Mouse (Mus musculus) liver, postnatal 0 days (tissue): ENCODE measurements around the gene Ttc34.

Experiments
- CTCF ChIP-seq: sonication (generic); IDR thresholded peaks from 2 replicates; pipeline ENCODE4 v1.5.1; 2016; ENCODE audit warnings: antibody characterized with exemption, low read depth
- EP300 ChIP-seq: IDR thresholded peaks from 2 replicates; pipeline ENCODE4 v1.6.1; 2016; ENCODE audit warnings: antibody characterized with exemption, low read depth, mild to moderate bottlenecking

- TF ChIP-seq CTCF (no peak), EP300 (no peak)
Observed at GRCm38 (mm10) chr4:154831915-154832573, 5.2 kb upstream of the Ttc34 start.
